Mouse (Mus musculus) thymus, adult 2 months (tissue): Measurements from ENCODE around the gene Ppt1.

Experiments used
- CTCF ChIP-seq: fragments of 200-500 bp; IDR thresholded peaks from 2 replicates; pipeline ENCODE4 v1.5.1; 2012; ENCODE audit warnings: mild to moderate bottlenecking, control low read depth, low read length, moderate library complexity, borderline replicate concordance; ENCODE audit not compliant: control insufficient read depth, poor library complexity, insufficient read depth; ENCODE audit errors: extremely low read depth
- POLR2A ChIP-seq: fragments of 200-500 bp; IDR thresholded peaks from 2 replicates; pipeline ENCODE4 v1.6.1; 2012; ENCODE audit warnings: mild to moderate bottlenecking, low read length, control low read depth, moderate library complexity; ENCODE audit not compliant: control insufficient read depth, poor library complexity, insufficient read depth; ENCODE audit errors: extremely low read depth

DNA sequence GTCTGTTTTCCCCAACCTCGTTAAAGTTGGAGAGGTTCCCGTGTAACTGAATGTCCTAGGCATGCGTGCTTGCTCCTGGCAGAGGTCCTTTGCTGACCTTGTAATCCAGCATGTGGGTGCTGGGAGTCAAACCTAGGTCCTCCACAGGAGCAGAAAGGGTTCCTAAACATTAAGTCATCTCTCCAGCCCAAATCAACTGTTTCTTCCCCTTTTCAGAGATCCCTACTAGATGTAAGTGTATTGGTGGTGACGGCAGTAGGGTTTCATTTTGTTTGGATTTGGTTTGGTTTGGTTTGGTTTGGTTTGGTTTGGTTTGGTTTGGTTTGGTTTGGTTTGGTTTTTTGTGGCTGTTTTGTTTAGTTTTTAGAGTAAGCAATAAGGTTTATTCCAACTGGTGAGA lies 61.7 kb downstream of the Ppt1 start:
- TF ChIP-seq CTCF = no peak
- TF ChIP-seq POLR2A = no peak
